Mouse (Mus musculus): ENCODE results near the gene Dmrtc2. TPM values are rescaled to one million over a fixed set of nuclear protein-coding genes. Genes with fewer than 3 reads are reported as not detected.

Gene Dmrtc2
- polyA plus RNA-seq, 1 experiment = not detected

GRCm38 (mm10) chr7:24918763-24919323, 49.0 kb downstream of the Dmrtc2 start:
- Histone ChIP-seq H3K9me3 (no peaks in the 10 kb centered on the region), H3K36me3 (replicated peaks; ENCODE audit: low read length) (peaks cover 74% of the 10 kb centered on the region), H3K27me3 (replicated peaks) (no peaks in the 10 kb centered on the region), H3K4me1 (no peaks in the 10 kb centered on the region), H3K4me3 (replicated peaks) (no peak overlapping the region)
- TF ChIP-seq GATA1 (IDR thresholded peaks at IDR 0.05; ENCODE audit: borderline replicate concordance, low read length) = no peak
- no peak for TF ChIP-seq FLI1 (IDR thresholded peaks at IDR 0.05; ENCODE audit: low read length)

GRCm38 (mm10) chr7:24919728-24920127, 49.9 kb downstream of the Dmrtc2 start:
- no peak for TF ChIP-seq GATA1 (IDR thresholded peaks at IDR 0.05; ENCODE audit: borderline replicate concordance, low read length)
- no peak for TF ChIP-seq FLI1 (IDR thresholded peaks at IDR 0.05; ENCODE audit: low read length)
- Histone ChIP-seq H3K4me1 (no peaks in the 10 kb centered on the region), H3K36me3 (replicated peaks; ENCODE audit: low read length) (peaks cover 83% of the 10 kb centered on the region), H3K27me3 (replicated peaks) (no peaks in the 10 kb centered on the region), H3K9me3 (no peaks in the 10 kb centered on the region), H3K4me3 (replicated peaks) (no peak overlapping the region)

Other genes with a start within 250 kb of the Dmrtc2 start
- gene Lypd3, start 233.5 kb upstream of the Dmrtc2 start, polyA plus RNA-seq (2012; ENCODE audit: insufficient read depth, low replicate concordance) = not detected in 2 replicates
- not detected in 2 replicates for gene Tex101, start 193.4 kb upstream of the Dmrtc2 start, polyA plus RNA-seq (2012; ENCODE audit: insufficient read depth, low replicate concordance)
- not detected in 2 replicates for gene BC049730, start 160.8 kb upstream of the Dmrtc2 start, polyA plus RNA-seq (2012; ENCODE audit: insufficient read depth, low replicate concordance)
- not detected in 2 replicates for gene Gm4763, start 143.1 kb upstream of the Dmrtc2 start, polyA plus RNA-seq (2012; ENCODE audit: insufficient read depth, low replicate concordance)
- 0.27 TPM in 1 of 2 replicates, not detected in the other for gene Cd177, start 109.7 kb upstream of the Dmrtc2 start, polyA plus RNA-seq (2012; ENCODE audit: insufficient read depth, low replicate concordance)
- 0.35 TPM in 1 of 2 replicates, not detected in the other for gene Ceacam10, start 92.9 kb upstream of the Dmrtc2 start, polyA plus RNA-seq (2012; ENCODE audit: insufficient read depth, low replicate concordance)
- gene Gm9844, start 7.8 kb upstream of the Dmrtc2 start, polyA plus RNA-seq (2012; ENCODE audit: insufficient read depth, low replicate concordance) = 23.1 and 70.1 TPM in 2 replicates
- not detected in 2 replicates for gene Lypd4, start 116 bp upstream of the Dmrtc2 start, polyA plus RNA-seq (2012; ENCODE audit: insufficient read depth, low replicate concordance)
- gene Rps19, start 14.3 kb downstream of the Dmrtc2 start, polyA plus RNA-seq (2012; ENCODE audit: insufficient read depth, low replicate concordance) = 171 and 2,463 TPM in 2 replicates
- 0.50 TPM in 1 of 2 replicates, not detected in the other for gene Cd79a, start 27.3 kb downstream of the Dmrtc2 start, polyA plus RNA-seq (2012; ENCODE audit: insufficient read depth, low replicate concordance)
- 136 and 219 TPM in 2 replicates for gene Arhgef1, start 32.9 kb downstream of the Dmrtc2 start, polyA plus RNA-seq (2012; ENCODE audit: insufficient read depth, low replicate concordance)
- 0.37 TPM in 1 of 2 replicates, not detected in the other for gene Gm4881, start 74.4 kb downstream of the Dmrtc2 start, polyA plus RNA-seq (2012; ENCODE audit: insufficient read depth, low replicate concordance)
- 475 and 509 TPM in 2 replicates for gene Rabac1, start 102.7 kb downstream of the Dmrtc2 start, polyA plus RNA-seq (2012; ENCODE audit: insufficient read depth, low replicate concordance)
- 7.5 and 25.7 TPM in 2 replicates for gene Atp1a3, start 135.9 kb downstream of the Dmrtc2 start, polyA plus RNA-seq (2012; ENCODE audit: insufficient read depth, low replicate concordance)
- gene Grik5, start 202.3 kb downstream of the Dmrtc2 start, polyA plus RNA-seq (2012; ENCODE audit: insufficient read depth, low replicate concordance) = 6.5 and 20.1 TPM in 2 replicates
- 21.6 and 42.6 TPM in 2 replicates for gene Zfp574, start 202.5 kb downstream of the Dmrtc2 start, polyA plus RNA-seq (2012; ENCODE audit: insufficient read depth, low replicate concordance)